Mouse (Mus musculus): ENCODE measurements around the gene 1700056E22Rik. TPM values are rescaled to one million over a fixed set of nuclear protein-coding genes. Genes with fewer than 3 reads are reported as not detected.

1700056E22Rik gene
- total and polyA plus RNA-seq, 3 experiments, result 0.35 to 1.1 TPM; not detected in 1

GRCm38 (mm10) chr1:184025079-184025478 is 9.0 kb downstream of the 1700056E22Rik start:
- Histone ChIP-seq H3K4me1 (ENCODE audit: control insufficient read depth in 1 of 2, insufficient read depth in 2 of 2, low read length in 2 of 2) (no peaks in the 10 kb centered on the region), H3K36me3 (ENCODE audit: control insufficient read depth in 1 of 2, insufficient read depth in 2 of 2, low read length in 2 of 2) (no peaks in the 10 kb centered on the region), H3K4me3 (ENCODE audit: control insufficient read depth in 1 of 2, insufficient read depth in 1 of 2, low read depth in 2 of 2, low read length in 2 of 2) (no peak overlapping the region), H3K27ac (ENCODE audit: control insufficient read depth, low read depth, low read length) (no peak overlapping the region), H3K27me3 (ENCODE audit: control insufficient read depth in 1 of 2, insufficient read depth in 2 of 2, low read length in 2 of 2) (no peaks in the 10 kb centered on the region; a peak in 1 of 4 replicates), H3K9ac (ENCODE audit: control insufficient read depth, low read depth, low read length, poor library complexity, severe bottlenecking) (no peak overlapping the region), H3K79me2 (ENCODE audit: control insufficient read depth, insufficient read depth, low read length, poor library complexity) (no peaks in the 10 kb centered on the region), H3K9me3 (replicated peaks; ENCODE audit: insufficient read depth, low read length) (no peaks in the 10 kb centered on the region)
- TF ChIP-seq POLR2AphosphoS2 (IDR thresholded peaks at IDR 0.05; ENCODE audit: low read length) (no peak), KAT2A (conservative IDR thresholded peaks at IDR 0.05; ENCODE audit: low read depth, low read length) (no peak), MYC (IDR thresholded peaks at IDR 0.05; ENCODE audit: low read depth, low read length) (no peak), ZKSCAN1 (IDR thresholded peaks at IDR 0.05; ENCODE audit: low read depth, low read length) (no peak), HCFC1 (IDR thresholded peaks at IDR 0.05; ENCODE audit: low read depth, low read length) (no peak), SMC3 (IDR thresholded peaks at IDR 0.05; ENCODE audit: low read depth, low read length) (no peak), ZNF384 (IDR thresholded peaks at IDR 0.05; ENCODE audit: low read depth, low read length) (no peak), CTCF (IDR thresholded peaks at IDR 0.05 in 2 of 3, conservative IDR thresholded peaks at IDR 0.05 in 1 of 3; ENCODE audit: control insufficient read depth in 1 of 3, insufficient read depth in 1 of 3, low read depth in 2 of 3, low read length in 3 of 3, poor library complexity in 1 of 3, severe bottlenecking in 1 of 3) (no peak), NRF1 (IDR thresholded peaks at IDR 0.05; ENCODE audit: insufficient read depth, low read depth, low read length, poor library complexity, severe bottlenecking) (no peak), MAZ (IDR thresholded peaks at IDR 0.05; ENCODE audit: low read depth, low read length) (no peak)
- no peak for DNase-seq (ENCODE audit: low read depth, low spot score)

- DNase-seq (ENCODE audit: low read depth, low spot score), result no peak
- no peaks in the 10 kb centered on the region for H3K79me2 ChIP-seq (ENCODE audit: control insufficient read depth, insufficient read depth, low read length, poor library complexity)
Observed at GRCm38 (mm10) chr1:184024631-184025030, 9.5 kb downstream of the 1700056E22Rik start.

DNA sequence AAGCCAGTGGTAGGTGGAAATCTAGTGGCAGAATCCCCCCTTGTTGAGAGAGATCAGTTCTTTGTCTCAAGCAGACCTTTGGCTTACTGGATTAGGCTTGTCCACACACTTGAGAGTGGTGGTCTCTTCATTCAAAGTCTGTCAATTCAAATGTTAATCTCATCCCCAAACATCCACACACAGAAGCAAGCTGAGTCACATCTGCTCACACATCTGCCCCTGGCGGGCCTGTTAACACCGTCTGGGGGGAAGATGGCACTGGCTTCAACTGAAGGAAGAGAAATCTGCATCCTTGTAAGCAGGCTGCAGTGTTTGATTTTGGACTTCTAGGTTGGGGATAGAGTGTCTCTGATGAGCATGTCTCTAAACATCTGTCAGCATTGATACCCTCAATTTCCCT is 10.1 kb downstream of the 1700056E22Rik start:
- Histone ChIP-seq H3K27ac (ENCODE audit: control insufficient read depth, low read depth, low read length) (no peak overlapping the region), H3K9me3 (replicated peaks; ENCODE audit: insufficient read depth, low read length) (no peaks in the 10 kb centered on the region), H3K9ac (ENCODE audit: control insufficient read depth, low read depth, low read length, poor library complexity, severe bottlenecking) (no peak overlapping the region), H3K4me1 (ENCODE audit: control insufficient read depth in 1 of 2, insufficient read depth in 2 of 2, low read length in 2 of 2) (no peaks in the 10 kb centered on the region), H3K27me3 (ENCODE audit: control insufficient read depth in 1 of 2, insufficient read depth in 2 of 2, low read length in 2 of 2) (no peaks in the 10 kb centered on the region; a peak in 1 of 4 replicates), H3K79me2 (ENCODE audit: control insufficient read depth, insufficient read depth, low read length, poor library complexity) (no peaks in the 10 kb centered on the region), H3K4me3 (ENCODE audit: control insufficient read depth in 1 of 2, insufficient read depth in 1 of 2, low read depth in 2 of 2, low read length in 2 of 2) (no peak overlapping the region), H3K36me3 (ENCODE audit: control insufficient read depth in 1 of 2, insufficient read depth in 2 of 2, low read length in 2 of 2) (no peaks in the 10 kb centered on the region)
- no peak for DNase-seq (ENCODE audit: low read depth, low spot score)
- TF ChIP-seq GABPA (IDR thresholded peaks at IDR 0.05; ENCODE audit: low read depth, low read length), result no peak
- no peak for TF ChIP-seq POLR2AphosphoS5 (IDR thresholded peaks at IDR 0.05; ENCODE audit: borderline replicate concordance, low read depth, low read length)

More at GRCm38 (mm10) chr1:184024631-184025030, 9.5 kb downstream of the 1700056E22Rik start:
- no peaks in the 10 kb centered on the region for H3K4me1 ChIP-seq (ENCODE audit: control insufficient read depth in 1 of 2, insufficient read depth in 2 of 2, low read length in 2 of 2)
- TF ChIP-seq ZMIZ1 (IDR thresholded peaks at IDR 0.05; ENCODE audit: low read depth, low read length), result no peak
- no peak for TF ChIP-seq EP300 (IDR thresholded peaks at IDR 0.05; ENCODE audit: low read depth in 1 of 2, low read length in 2 of 2)
- TF ChIP-seq TCF12 (IDR thresholded peaks at IDR 0.05; ENCODE audit: low read depth, low read length), result no peak
- TF ChIP-seq UBTF (IDR thresholded peaks at IDR 0.05; ENCODE audit: borderline replicate concordance, insufficient read depth, low read depth, low read length), result no peak
- TF ChIP-seq RAD21 (IDR thresholded peaks at IDR 0.05; ENCODE audit: low read depth, low read length), result no peak
- TF ChIP-seq TBP (IDR thresholded peaks at IDR 0.05; ENCODE audit: low read depth, low read length), result no peak
- no peak for TF ChIP-seq E2F4 (IDR thresholded peaks at IDR 0.05; ENCODE audit: borderline replicate concordance, low read depth, low read length)
- TF ChIP-seq HCFC1 (IDR thresholded peaks at IDR 0.05; ENCODE audit: low read depth, low read length), result no peak
- TF ChIP-seq KAT2A (conservative IDR thresholded peaks at IDR 0.05; ENCODE audit: low read depth, low read length), result no peak
- TF ChIP-seq USF1 (IDR thresholded peaks at IDR 0.05; ENCODE audit: low read depth, low read length), result no peak
- H3K9ac ChIP-seq (ENCODE audit: control insufficient read depth, low read depth, low read length, poor library complexity, severe bottlenecking), result no peak overlapping the region
- no peaks in the 10 kb centered on the region for H3K9me3 ChIP-seq (replicated peaks; ENCODE audit: insufficient read depth, low read length)
- no peaks in the 10 kb centered on the region; a peak in 1 of 4 replicates for H3K27me3 ChIP-seq (ENCODE audit: control insufficient read depth in 1 of 2, insufficient read depth in 2 of 2, low read length in 2 of 2)
- no peak overlapping the region for H3K27ac ChIP-seq (ENCODE audit: control insufficient read depth, low read depth, low read length)
- H3K36me3 ChIP-seq (ENCODE audit: control insufficient read depth in 1 of 2, insufficient read depth in 2 of 2, low read length in 2 of 2), result no peaks in the 10 kb centered on the region
- H3K4me3 ChIP-seq (ENCODE audit: control insufficient read depth in 1 of 2, insufficient read depth in 1 of 2, low read depth in 2 of 2, low read length in 2 of 2), result no peak overlapping the region
